Mouse (Mus musculus) heart, embryonic 10.5 days (tissue): ENCODE measurements at regions not wholly inside any gene's neighbourhood (a gene's known extent, or its start where the extent isn't known, plus 50 kb on each side); places are given as distances from the start of the nearest gene placed in this dataset.
"Not testable (repeated sequence)": the region's sequence is repeated elsewhere in the genome, so short reads cannot be mapped to it uniquely, and the experiment has no call there.

ENCODE experiments used
- DNase-seq: peaks from one replicate; pipeline ENCODE4 v3.0.0-alpha.2; 2017; ENCODE audit warnings: low spot score
- H3K27ac ChIP-seq: fragments of 300-500 bp; sonication (generic); 2 replicates; pipeline ENCODE4 v1.5.1; 2016; ENCODE audit warnings: mild to moderate bottlenecking
- H3K27me3 ChIP-seq: fragments of 300-500 bp; sonication (generic); 2 replicates; pipeline ENCODE4 v1.6.1; 2016; ENCODE audit warnings: mild to moderate bottlenecking; ENCODE audit not compliant: poor library complexity, insufficient read depth, severe bottlenecking
- H3K36me3 ChIP-seq: fragments of 300-500 bp; sonication (generic); 2 replicates; pipeline ENCODE4 v1.6.1; 2016; ENCODE audit warnings: mild to moderate bottlenecking, moderate library complexity
- H3K4me1 ChIP-seq: fragments of 300-500 bp; sonication (generic); 2 replicates; pipeline ENCODE4 v1.6.1; 2016; ENCODE audit warnings: mild to moderate bottlenecking
- H3K4me3 ChIP-seq: fragments of 300-500 bp; sonication (generic); 2 replicates; pipeline ENCODE4 v1.5.1; 2016; ENCODE audit warnings: mild to moderate bottlenecking, moderate library complexity
- H3K9me3 ChIP-seq: fragments of 300-500 bp; sonication (generic); 2 replicates; pipeline ENCODE4 v1.6.1; 2016; ENCODE audit warnings: mild to moderate bottlenecking, moderate library complexity
- WGBS: fragments of 180-500 bp; shearing (Covaris S2); methylation state at CpG from one replicate; pipeline ENCODE4 v1.1.7; 2016; 5-methylcytosine and 5-hydroxymethylcytosine counted together

DNA sequence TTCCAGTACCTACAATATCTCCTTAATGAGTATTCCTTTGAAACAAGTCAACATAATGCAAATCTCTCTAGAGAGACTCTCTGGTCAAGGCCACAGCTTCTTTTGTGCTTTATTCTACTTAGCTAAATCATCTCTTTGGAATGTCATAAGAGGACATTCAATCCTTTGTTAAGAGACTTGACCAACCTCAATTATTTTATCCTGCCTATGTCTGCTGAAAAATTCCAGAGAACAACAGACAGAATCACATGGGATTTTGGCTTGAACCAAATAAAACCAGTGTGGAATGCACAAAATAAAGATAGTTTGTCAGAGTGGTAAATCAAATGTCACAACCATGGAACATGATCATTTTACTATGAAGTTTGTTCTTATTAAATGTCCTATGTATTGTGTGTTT lies 3557.8 kb downstream of the 9330182O14Rik start:
- H3K4me1 ChIP-seq, H3K27ac ChIP-seq, H3K27me3 ChIP-seq, DNase-seq, H3K9me3 ChIP-seq, H3K36me3 ChIP-seq, H3K4me3 ChIP-seq: not testable (repeated sequence)

DNA sequence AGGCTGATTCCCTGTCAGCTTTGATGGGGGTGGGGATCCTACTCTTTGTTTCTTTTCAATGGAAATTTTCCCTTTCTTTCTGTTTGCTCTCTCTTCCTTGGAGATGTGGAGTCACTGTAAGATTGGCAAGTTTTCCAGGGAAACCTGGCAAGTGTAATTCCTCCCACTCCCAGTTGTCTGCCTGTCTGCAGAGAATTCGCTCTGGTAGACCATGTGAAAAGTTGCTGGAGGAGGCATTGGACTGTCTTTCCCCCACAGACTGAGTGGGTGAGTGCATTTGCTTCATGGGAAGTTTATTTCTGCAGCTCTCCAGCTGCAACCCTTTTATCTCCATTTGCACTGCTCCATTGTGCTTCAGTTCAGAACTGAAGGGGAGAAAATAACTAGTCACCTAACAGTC lies 3561.3 kb downstream of the 9330182O14Rik start:
- WGBS: 63% methylated on average over 1 of the region's 1 CpGs
- no peaks in the 10 kb centered on the region for H3K4me1 ChIP-seq
- H3K36me3 ChIP-seq: no peaks in the 10 kb centered on the region
- H3K27me3 ChIP-seq: no peaks in the 10 kb centered on the region
- H3K9me3 ChIP-seq: no peaks in the 10 kb centered on the region
- DNase-seq: no peak
- no peak overlapping the region for H3K27ac ChIP-seq
- no peak overlapping the region for H3K4me3 ChIP-seq

DNA sequence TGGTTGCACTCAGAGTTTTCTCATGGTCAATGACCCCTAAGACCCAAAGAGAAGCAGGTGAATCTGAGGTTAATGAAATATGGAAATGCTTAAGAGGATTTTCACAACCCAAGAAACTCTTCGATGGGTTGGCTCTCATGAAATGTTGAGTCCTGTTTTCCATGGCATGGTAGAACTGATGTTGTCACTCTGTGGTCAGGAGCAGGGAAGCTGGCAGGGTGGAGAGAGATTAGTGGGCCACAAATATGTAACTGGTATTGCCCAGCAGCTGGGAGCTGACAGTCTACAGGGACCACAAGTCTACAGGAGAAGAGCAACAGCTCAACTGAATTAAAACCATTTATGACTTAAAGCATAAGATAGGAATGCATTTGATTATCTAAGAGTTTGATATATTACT lies 3582.9 kb downstream of the 9330182O14Rik start:
- 91% methylated on average over 1 of the region's 1 CpGs for WGBS
- no peak overlapping the region for H3K27ac ChIP-seq

DNA sequence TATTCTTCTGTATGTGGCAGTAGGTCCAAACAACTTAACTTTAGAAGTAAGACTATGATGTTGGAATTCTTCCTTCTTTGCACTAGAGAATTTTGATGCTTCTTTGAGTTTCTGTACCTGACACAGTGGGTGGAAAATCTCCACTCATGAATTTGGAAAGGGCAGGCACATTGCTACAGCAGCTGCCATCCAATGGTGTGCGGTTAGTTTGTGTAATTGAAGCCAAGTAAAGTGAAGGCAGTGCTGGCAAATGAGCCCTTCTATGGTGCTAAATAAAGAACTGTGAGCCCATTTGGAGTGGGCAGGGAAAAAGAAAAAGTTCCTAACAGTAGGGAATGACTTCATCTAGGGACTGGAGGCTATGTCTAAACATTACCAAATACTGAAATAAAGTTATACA lies 3583.4 kb downstream of the 9330182O14Rik start:
- no peaks in the 10 kb centered on the region for H3K36me3 ChIP-seq
- H3K4me1 ChIP-seq: no peaks in the 10 kb centered on the region
- WGBS: 83% methylated on average over 1 of the region's 1 CpGs
- DNase-seq: no peak
- H3K27ac ChIP-seq: no peak overlapping the region
- H3K27me3 ChIP-seq: no peaks in the 10 kb centered on the region
- no peaks in the 10 kb centered on the region for H3K9me3 ChIP-seq
- no peak overlapping the region for H3K4me3 ChIP-seq

More for the DNA sequence above, 3582.9 kb downstream of the 9330182O14Rik start:
- Histone ChIP-seq H3K27me3 (no peaks in the 10 kb centered on the region), H3K36me3 (no peaks in the 10 kb centered on the region), H3K4me3 (no peak overlapping the region), H3K9me3 (no peaks in the 10 kb centered on the region), H3K4me1 (no peaks in the 10 kb centered on the region)
- no peak for DNase-seq

DNA sequence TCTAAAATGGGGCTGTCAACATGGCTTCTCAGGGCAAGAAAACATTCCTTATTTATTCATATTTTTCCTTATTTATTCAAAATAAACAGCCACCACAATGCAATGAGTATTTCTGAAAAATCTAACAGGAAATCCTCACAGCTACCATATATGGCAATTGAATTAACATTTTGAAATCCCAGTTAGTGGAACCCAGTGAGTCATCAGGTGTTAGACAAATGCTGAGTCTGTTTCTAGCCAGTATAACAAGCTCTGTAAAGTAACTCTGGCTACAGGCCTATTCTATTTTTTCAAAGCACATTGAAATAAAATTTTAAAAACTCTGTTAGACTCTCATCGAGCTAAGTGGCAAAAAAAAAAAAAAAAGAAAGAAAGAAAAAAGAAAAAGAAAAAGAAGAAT lies 3586.8 kb downstream of the 9330182O14Rik start:
- H3K36me3 ChIP-seq: no peaks in the 10 kb centered on the region
- WGBS: 52% methylated on average over 1 of the region's 1 CpGs
- no peaks in the 10 kb centered on the region for H3K4me1 ChIP-seq
- H3K4me3 ChIP-seq: no peak overlapping the region
- H3K27me3 ChIP-seq: no peaks in the 10 kb centered on the region
- DNase-seq: no peak
- H3K9me3 ChIP-seq: no peaks in the 10 kb centered on the region
- no peak overlapping the region for H3K27ac ChIP-seq

DNA sequence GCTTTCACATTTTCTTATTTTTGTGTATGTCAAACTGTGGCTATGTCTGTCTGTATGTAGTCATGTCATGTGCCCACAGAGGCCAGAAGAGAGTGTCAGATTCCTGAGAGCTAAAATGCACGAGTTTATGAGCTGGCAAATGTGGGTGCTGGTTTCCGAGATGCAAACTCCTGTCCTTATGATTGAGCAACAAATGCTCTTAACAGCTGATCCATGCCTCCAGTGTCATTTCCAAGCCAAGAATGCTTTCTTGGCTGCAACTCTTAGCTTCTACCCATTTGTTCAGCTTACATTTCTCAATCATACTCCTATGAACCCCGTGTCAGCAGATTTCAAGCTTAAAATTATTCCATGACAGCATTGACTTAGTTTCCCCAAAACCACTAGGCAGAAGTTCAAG lies 3601.5 kb downstream of the 9330182O14Rik start:
- WGBS: 80% methylated on average over 3 of the region's 3 CpGs
- no peaks in the 10 kb centered on the region for H3K9me3 ChIP-seq
- H3K27me3 ChIP-seq: no peaks in the 10 kb centered on the region
- H3K4me3 ChIP-seq: no peak overlapping the region
- no peak for DNase-seq
- H3K36me3 ChIP-seq: no peaks in the 10 kb centered on the region
- no peak overlapping the region for H3K27ac ChIP-seq
- H3K4me1 ChIP-seq: no peaks in the 10 kb centered on the region

DNA sequence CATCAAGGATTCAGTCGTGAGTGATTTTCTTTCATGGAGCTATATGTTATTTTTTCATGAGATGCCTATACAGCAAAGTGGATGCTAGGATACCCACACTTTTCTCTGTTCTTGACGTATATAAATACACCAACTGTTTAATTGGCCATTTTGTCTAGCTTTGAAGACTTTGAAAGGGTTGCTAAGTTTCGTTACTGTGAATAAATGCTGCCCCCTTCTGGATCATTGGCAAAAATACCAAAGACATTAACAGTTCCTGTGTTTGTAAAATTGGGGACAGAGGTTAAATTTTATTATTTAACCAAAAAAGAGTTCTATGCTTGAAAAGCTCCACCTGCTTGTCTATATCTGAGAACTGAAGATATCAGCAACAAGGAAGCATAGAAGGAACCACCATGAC lies 3624.1 kb downstream of the 9330182O14Rik start:
- no peak overlapping the region for H3K4me3 ChIP-seq
- no peak for DNase-seq
- WGBS: 23% methylated on average over 3 of the region's 3 CpGs

DNA sequence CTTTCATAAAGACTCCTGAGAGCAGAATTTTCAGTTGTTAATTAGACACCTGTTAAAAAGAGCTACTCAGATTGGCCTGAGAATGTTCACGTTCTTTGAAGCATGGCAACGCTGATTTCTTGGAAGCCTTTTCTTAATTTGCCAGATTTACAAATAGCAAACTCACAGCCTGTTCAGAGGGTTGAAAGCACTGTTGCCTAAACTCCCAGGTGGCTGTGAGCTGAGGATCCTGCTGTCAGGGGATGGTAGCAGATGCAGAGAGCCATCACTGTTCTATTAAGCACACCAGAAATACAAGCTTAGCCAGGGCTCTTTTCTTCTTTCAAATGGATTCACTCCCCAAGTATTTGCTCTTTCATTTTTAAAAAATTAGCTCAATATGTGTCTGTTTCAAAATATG lies 3630.4 kb downstream of the 9330182O14Rik start:
- no peak for DNase-seq
- no peaks in the 10 kb centered on the region for H3K36me3 ChIP-seq
- no peak overlapping the region for H3K27ac ChIP-seq
- no peaks in the 10 kb centered on the region for H3K27me3 ChIP-seq
- H3K4me1 ChIP-seq: no peaks in the 10 kb centered on the region
- no peaks in the 10 kb centered on the region for H3K9me3 ChIP-seq
- 89% methylated on average over 2 of the region's 2 CpGs for WGBS
- H3K4me3 ChIP-seq: no peak overlapping the region

More for the DNA sequence above, 3624.1 kb downstream of the 9330182O14Rik start:
- Histone ChIP-seq H3K36me3 (no peaks in the 10 kb centered on the region), H3K27me3 (no peaks in the 10 kb centered on the region), H3K9me3 (no peaks in the 10 kb centered on the region), H3K4me1 (no peaks in the 10 kb centered on the region), H3K27ac (no peak overlapping the region)

DNA sequence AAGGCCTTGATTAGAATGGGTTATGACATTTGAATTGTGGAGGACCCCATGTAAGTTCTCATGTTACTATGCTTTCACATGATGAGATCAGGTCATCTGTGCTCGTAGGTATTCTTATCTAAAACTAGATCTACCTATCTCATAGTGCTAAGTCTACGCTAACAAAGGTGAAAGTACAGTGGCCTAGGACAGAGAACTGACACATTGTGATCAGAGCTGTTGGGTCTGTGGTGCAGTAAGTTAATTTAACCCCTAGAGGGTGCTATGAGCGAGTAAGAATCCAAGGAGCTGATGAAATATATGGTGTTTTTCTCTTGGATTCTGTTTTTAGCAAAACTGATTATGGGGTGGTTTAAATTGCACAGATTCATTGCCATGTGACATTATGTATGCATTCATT lies 3638.6 kb downstream of the 9330182O14Rik start:
- Histone ChIP-seq H3K36me3 (no peaks in the 10 kb centered on the region), H3K27ac (no peak overlapping the region), H3K9me3 (no peaks in the 10 kb centered on the region), H3K4me3 (no peak overlapping the region), H3K27me3 (no peaks in the 10 kb centered on the region), H3K4me1 (no peaks in the 10 kb centered on the region)
- WGBS: 32% methylated on average over 3 of the region's 3 CpGs
- DNase-seq: no peak

DNA sequence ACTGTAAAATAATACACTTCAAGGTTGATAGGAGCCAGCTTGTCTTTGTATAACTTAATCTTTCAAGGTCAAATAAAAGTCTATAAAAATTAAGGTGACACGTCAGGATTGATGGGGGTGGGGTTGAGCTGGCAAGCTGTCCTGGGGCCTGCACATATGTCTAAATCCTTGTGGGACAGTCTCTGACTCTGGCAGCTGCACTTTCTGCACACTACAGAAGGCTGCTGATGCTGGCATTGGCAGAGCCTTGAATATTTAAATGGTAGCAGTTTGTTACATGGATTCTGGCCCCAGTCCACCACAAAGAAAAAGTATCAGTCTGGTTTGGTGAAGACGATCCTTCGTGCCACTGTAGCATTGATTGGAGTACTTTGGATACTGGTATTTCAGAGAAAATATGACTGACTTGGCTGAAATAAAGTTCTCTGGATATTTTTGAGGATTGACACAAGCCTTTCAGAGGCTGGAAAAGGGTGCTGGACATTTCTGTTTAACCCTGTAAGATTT lies 3648.0 kb downstream of the 9330182O14Rik start:
- H3K36me3 ChIP-seq, H3K9me3 ChIP-seq, H3K27ac ChIP-seq, H3K4me3 ChIP-seq, H3K27me3 ChIP-seq, H3K4me1 ChIP-seq, DNase-seq: not testable (repeated sequence)
- WGBS: 80% methylated on average over 3 of the region's 3 CpGs

DNA sequence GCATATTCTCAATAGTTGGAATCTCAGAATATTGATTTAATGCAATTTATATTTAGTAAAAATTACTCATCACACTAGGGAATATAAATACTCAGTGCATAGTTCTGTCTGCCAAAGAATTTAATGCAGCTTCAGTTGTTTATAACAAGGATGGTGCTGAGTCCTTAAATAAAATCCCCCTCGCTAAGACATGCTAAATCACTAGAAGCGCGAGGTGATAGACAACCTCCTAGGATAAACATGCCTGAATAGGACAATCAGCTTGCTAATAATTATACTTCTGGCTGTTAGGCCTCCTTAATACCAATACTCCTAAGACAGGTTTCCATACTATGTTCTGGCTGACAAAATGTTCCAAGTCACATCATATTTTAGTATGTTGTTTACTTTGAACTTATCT lies 3650.0 kb downstream of the 9330182O14Rik start:
- Histone ChIP-seq H3K27me3 (no peaks in the 10 kb centered on the region), H3K27ac (no peak overlapping the region), H3K4me3 (no peak overlapping the region), H3K36me3 (no peaks in the 10 kb centered on the region), H3K9me3 (no peaks in the 10 kb centered on the region), H3K4me1 (no peaks in the 10 kb centered on the region)
- 91% methylated on average over 3 of the region's 3 CpGs for WGBS
- DNase-seq: no peak

DNA sequence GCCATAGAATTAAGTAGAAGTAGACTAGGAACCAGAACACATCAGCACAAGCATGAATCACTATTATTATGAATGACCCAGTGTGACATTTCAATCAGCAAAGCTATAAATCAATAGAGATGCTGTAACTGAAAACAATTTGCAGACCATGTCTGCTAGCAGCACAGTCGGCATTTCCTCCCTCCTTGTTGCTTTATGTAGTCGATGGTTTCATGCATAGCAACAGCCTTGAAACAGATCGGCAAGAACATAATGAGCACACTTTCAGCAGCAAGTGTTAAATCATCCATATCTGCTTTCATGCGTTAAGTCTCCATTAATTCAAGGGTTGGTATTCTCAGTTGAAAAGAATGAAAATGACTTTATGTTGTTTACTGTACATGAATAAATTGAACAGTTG lies 3669.2 kb downstream of the 9330182O14Rik start:
- H3K27ac ChIP-seq: no peak overlapping the region
- H3K36me3 ChIP-seq: no peaks in the 10 kb centered on the region
- H3K27me3 ChIP-seq: no peaks in the 10 kb centered on the region
- H3K4me1 ChIP-seq: no peaks in the 10 kb centered on the region
- H3K9me3 ChIP-seq: no peaks in the 10 kb centered on the region
- H3K4me3 ChIP-seq: no peak overlapping the region
- no peak for DNase-seq
- 80% methylated on average over 4 of the region's 4 CpGs for WGBS
